Mouse (Mus musculus) thymus, postnatal 14 days (tissue): ENCODE data around the gene Exoc6b.
"Not testable (repeated sequence)": the region's sequence is repeated elsewhere in the genome, so short reads cannot be mapped to it uniquely, and the experiment has no call there.

Experiments
- DNase-seq: peaks from one replicate; pipeline ENCODE4 v3.0.0; 2021

Exoc6b gene

DNA sequence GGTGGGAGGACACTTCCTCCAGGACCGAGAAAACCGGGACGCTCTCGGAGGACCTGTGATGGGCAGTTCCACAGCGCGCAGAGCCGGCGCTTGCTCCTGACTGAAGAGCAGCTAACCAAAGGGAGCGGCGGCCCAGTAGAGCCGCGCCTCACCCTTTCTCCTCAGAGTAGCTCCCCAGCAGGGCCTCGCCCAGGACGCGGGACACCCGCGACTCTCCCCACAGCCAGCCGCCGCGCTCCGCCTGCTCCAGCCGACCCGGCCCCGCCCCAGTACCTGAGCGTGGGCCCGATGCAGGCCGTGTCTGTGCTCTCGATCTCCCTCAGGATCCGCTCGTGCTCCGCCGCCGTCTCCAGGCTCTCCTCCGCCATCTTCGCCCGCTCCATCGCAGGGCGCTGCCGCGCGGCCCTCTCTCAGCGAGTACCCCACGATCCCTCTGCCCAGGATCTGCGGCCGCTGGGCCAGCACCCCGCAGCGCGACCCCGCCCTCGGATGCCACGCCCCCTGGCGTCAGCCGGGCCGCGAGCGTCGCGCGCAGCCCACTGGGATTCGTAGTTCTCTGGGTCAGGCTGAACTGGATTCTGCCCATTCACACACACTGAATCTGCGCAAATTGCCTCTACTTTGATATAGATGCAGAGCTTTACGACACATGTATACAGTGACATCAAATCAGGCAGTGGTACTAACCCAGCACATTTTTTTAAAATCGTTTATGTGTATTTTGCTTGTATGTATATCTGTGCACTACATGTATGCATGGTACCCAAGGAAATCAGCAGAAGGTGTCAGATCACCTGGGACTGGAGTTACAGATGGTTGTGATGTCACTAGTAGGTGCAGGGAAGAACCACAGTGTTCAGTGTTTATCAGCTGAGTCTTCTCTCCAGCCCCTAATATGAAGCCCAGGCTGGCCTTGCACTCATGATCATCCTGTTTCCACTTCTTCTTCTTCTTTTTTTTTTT, at the start of gene Exoc6b:
Exoc6b (minus strand) TSS at position 491 of the 963 bp plus-strand sequence.
- peak; percentile 88 for DNase-seq

DNA sequence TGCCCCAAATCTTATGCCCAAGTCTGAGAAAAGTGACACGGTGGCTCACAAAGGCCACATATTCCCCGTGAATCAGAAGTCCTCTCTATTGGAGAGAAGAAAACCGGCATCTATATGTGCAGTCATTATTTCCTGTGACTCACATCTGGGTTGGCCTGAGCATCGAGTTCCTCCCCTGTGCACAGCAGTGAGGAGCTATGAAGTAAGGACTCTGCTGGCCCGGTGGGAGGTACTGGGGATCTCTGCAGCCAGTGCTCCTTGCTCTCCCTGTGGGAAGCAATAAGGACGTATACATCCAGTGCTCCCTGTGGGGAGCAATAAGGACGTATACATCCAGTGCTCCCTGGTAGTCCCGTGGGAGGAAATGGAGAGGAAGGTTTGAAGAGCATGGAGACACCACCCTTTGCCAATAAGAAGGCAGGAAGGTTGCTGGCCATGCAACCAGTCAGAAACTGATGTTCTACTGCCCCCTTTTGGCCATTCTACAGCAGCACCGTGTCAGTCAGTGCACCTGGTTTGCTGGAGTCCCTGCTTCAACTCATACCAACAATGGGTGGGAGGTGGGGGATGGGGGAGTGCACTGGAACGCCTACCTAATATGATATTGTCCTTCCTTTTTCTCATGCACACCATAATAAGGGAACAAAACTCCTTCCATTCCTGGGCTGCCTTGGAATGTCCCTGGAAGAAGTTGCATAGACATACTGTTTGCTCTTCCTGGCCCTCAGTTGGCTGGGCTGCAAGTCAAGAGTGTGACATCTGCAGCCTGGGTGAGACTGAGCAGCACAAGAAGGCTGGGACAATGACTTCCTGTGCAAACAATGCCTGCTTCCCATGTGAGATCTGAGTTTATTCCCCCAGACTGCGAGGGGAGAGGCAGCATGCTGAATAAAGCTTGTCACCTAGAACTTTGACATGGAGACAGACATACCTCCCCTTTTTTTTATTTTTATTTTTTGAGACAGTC, 48.5 kb upstream of the Exoc6b start:
- DNase-seq, result peak; percentile 70

DNA sequence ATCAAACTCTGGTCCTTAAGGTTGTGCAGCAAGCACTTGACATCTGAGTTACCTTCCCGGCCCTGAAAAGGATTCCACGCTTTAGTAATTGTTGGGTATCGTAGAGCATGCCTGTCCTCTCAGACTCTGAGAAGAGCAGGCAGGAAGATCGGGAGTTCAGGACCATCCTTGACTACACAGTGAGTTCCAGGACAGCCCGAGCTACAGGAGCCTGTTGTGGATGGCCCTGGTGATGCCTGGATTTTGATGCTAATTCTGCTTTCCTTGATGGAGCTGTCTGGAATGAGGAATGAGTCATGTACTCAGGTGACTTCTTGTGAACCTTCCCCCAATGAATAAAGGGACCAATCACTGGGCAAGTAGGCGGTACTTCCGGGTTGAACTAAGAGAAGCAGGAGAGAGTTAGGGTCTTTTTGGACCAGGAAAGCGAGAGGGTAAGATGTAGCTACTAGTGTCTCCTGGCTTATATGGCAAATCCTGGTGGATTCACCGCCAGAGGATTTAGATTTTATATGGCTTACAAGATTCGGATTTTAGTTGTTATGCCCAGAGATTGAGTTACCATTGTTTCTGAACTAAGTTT, 35.8 kb upstream of the Exoc6b start:
- no peak for DNase-seq

DNA sequence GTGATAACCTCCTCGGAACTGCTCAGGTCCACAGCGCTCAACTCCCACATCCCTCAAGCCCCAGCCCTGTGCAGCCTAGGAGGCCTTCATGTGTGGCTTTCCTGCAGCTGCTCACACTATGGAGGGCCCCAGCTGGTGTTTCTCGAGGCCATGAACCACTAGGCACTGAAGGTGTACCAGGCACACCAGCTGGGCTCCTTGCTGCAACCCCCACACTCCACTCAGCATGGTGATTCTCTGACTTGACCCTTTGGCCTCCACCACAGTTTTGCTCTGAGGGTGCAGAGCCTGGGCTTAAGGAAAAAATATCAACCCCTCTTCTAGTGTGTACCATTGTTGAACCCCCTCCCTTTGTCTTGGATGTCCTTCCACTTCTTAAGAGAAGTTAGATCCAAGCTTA, 34.0 kb upstream of the Exoc6b start:
- no peak for DNase-seq

DNA sequence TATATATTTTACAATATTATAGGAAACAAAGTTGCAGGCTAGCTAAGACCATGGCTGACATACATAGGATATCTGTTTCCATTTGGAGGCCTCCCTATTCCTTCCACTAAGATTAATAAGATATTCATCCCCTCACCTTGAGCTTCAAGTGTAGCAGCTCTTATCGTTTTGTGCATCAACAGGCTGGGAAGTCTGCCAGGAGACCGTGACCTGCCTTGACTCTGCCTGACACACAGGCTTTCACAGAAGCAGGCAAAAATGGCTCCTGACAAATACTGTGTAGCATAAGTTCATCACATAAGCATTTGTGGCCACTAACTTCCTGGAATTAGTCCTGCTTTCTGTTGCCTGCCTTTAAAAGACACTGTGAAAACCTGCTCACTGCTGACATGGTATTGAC, 27.1 kb upstream of the Exoc6b start:
- DNase-seq, result no peak

DNA sequence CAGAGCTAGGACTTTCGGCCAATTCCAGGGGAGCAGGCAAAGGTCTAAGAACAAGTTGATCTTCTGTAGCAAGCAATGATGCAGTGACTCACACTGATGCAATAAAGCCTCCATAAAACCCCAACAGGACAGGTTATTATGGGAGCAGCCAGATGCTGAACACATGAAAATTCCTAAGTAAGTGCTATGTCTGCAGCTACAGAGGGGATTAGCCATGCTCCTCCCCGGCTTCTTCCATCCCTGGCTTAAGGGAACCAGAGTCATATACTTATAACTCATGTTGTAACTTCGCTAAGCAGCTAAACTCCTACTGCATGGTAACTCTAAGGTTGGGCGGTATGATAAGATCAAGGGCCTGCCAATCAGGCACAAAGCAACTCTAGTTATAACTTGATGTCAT, 18.1 kb upstream of the Exoc6b start:
- no peak for DNase-seq

DNA sequence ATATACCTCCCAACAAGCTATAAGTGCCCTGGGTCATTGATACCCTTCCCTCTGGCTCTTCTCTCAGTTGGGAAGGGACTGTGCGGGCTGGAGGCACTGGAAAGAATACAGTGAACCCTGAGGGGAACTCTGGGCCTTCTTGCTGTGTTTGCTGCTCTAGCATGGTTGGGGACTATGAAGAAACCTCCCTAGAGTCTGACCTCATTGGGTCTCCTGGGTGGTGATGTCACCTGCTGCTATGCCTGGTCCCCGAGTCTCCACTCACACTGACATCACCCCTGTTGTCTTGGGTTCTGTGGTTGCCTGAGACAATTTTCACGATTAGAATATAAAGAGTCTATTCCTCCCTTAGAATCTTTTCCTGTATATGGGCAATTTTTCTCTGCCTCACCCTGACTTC, 17.3 kb upstream of the Exoc6b start:
- DNase-seq, result no peak

DNA sequence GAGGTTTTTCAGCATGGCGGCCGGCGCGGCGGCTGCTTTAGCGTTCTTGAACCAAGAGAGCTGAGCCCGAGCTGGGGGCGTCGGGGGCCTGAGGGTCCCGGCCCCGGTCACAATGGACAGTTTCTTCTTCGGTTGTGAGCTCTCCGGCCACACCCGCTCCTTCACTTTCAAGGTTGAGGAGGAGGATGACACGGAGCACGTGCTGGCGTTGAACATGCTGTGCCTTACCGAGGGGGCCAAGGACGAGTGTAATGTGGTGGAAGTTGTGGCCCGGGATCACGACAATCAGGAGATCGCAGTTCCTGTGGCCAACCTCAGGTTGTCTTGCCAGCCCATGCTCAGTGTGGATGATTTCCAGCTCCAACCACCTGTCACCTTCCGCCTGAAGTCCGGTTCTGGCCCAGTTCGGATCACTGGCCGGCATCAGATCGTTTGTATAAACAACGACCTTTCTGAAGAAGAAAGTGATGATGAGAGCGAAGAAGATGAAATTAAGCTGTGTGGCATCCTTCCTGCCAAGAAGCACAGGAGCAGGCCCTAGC, 6.9 kb upstream of the Exoc6b start:
- DNase-seq, result not testable (repeated sequence)

DNA sequence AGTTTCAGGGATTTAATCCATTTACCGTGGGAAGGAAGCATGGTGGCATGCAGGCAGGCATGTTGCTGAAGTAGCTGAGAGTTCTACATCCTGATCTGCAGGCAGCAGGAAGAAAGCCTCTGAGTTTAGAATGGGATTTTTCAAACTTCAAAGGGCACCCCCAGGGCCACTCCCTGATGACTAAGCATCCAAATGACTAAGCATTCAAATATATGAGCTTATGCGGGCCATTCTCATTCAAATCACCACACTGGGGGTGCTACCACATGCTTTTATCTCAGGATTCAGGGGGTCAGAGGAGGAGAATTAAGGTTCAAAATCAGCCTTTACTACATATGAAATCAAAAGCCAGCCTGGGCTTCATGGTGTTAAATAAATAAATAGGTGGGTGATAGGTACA, 5.7 kb upstream of the Exoc6b start:
- DNase-seq, result no peak

DNA sequence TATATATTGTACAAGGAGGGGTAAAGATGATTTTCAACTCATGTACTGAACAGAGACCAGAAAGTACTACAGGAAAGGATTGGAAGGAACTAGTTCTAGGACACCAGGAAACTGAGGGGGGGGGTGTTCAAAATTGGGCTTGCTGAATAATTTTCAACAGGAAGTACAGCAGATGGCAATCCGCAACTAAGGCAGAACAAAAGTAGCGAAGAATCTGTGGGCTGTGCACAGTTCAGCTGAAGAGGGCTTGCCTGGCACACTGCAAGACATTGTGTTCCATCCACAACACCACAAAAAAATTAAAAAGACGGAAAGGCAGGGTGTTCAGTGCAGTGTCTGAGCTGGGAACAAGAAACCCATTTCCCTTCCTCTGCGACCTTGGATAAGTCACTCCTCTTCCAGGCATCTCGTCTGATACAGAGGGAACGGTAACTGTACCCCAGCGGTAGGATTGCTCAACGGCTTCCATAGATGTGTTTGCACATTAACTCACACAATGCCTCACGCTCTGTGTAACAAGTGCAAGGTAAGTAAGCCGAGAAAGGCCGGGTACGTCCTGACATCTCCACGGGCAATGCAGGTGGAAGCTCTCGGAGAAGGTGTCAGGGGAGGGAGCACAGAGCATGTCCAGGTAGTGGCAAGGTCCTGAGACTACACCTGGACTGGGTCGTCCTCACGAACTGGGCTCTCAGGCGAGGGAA, 841 bp downstream of the Exoc6b start:
- DNase-seq, result peak; percentile 14

DNA sequence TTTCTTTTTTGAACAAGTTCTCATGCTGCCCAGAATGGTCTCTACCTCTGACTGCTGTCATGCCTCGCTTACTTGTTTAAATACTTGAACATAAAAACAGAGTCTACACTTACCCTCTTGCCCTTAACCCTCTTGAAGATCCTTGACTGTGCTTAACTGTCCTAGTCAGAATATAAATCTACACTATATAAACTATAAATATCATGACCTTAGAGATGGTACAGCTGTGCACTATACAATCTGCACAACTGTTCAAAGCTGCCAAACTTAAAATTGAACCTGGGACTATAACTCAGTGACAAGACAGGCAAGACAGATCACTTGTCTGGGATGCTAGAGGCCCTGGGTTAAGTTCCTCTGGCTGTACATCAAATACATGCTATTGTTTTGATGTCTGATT, 11.7 kb downstream of the Exoc6b start:
- DNase-seq, result no peak

DNA sequence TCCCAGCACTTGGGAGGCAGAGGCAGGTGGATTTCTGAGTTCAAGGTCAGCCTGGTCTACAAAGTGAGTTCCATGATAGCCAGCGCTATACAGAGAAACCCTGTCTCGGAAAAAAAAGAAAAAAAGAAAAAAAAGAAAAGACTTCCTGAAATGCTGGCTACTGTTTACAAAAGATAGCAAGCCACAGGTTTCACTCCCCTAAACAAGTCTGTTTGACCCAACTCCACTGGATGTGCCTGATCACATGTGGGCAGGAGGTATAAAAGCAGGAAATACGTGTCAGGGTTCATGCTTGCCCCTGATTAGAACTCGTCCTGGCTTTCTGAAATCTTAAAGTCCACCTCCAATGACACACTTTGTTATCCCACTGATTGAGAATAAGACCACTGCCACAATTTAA, 18.2 kb downstream of the Exoc6b start:
- no peak for DNase-seq

DNA sequence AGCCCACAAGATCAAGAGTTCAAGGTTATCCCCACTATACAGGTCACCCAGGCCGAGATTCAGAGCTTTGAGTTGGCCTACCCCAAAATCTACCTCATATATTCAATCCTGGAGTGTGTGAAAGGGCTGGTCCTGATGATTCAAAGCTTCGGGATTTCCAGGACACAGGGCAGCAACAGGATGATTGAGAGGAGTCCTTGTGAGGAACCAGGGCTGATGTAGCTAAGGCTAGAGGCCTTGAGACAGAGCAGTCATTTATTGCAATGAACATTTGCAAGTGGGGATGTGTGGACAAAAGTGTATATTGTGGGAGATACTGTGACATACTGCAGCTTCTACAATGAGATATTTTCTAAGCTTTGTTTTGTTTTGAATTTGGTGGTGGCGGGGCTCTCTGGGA, 22.8 kb downstream of the Exoc6b start:
- DNase-seq, result no peak

DNA sequence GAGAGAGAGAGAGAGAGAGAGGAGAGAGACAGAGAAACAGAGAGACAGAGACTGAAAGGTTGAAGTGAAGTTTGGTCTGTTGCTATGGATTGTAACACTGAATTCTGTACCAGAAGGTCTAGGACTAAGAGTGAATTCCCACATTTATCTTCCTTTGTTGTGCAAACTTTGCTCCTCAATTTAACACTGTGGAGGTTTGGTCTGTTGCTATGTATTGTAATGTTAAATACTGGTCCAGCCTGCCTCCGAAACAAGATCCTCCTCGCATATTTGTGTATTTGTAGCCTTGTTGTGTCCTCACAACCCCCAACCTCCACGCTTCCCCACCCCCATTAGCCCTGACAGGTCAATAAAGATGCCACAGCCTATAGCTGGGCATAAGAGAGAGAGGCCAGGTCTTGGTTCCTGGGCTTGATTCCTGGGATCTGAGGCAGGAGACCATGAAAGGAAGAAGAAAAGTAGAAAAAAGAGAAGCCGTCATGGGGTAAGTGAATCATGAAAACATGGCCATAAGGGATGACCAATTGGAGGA, 24.6 kb downstream of the Exoc6b start:
- no peak for DNase-seq

DNA sequence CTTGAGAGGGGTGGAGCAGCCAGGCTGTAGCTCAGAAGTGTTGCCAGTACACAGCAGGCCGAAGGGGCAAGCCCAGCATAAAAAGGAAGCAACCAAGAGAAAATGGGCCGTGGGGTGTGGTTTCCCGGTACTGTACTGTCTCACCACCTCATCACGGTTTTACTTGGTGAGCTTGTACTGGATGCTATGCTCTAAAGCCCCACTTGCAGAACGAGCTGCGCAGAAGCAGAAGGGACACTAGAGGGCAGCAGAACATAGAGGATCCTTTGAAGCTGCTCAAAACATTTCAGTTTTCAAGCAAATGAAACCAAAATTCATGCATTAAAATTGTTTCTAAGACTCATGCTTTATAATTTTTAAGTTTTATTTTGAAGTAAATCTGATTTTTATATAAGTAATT, 31.6 kb downstream of the Exoc6b start:
- DNase-seq, result peak; percentile 63

DNA sequence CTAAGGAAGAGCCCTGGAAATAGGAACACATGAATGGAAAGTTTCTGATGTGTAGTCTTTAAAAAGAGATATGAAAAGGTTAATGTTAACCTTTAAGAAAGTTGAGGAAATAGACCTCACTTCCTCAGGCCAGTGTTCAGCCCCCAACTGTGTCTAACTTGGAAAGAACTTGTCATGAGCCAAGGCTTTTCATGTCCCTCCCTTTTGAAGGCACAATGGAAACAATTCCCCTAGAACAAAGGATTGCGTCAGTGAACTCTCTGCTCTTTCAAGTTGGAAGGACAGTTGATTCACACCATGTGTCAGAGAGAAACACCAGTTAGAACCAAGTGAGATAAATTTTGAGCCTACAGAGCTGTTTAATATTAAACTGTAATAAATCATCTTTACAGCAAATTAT, 39.6 kb downstream of the Exoc6b start:
- no peak for DNase-seq

DNA sequence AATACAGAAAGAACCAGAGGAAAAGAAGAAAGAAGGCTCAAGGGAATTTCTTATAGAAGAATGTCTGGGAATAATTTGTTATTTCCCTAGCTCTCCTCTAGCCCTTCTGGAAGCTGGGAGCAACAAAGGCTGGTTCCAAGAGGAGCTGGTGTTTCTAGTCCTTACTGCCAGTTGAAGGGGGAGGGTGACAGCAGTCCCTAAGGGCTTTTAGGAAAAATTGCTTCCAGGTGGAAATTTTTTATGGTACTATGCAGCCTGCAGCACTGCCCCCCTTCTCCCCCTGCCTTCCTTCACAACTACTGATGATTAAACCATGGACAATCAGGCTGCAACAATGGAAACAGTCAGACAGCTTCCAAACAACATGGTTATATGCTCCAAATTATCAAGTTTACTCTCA, 44.9 kb downstream of the Exoc6b start:
- DNase-seq, result no peak

DNA sequence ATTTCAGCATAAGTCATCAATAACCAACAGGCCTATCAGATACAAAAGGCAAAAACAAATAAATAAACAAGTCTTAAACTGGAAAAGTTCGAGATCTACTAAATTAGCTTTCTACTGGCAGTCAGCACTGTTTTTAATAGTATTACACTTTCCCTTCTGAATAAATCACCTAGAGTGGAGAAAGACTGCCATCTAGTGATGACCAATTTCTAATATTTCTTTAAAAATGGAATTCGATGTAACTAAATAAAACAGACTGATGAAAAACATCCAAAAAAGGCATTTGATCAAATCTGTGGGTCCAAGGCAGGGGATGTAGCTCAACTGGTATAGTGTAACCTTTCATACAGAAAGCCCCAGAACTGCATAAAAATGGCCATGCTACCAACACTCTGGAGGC, 52.3 kb downstream of the Exoc6b start:
- no peak for DNase-seq

DNA sequence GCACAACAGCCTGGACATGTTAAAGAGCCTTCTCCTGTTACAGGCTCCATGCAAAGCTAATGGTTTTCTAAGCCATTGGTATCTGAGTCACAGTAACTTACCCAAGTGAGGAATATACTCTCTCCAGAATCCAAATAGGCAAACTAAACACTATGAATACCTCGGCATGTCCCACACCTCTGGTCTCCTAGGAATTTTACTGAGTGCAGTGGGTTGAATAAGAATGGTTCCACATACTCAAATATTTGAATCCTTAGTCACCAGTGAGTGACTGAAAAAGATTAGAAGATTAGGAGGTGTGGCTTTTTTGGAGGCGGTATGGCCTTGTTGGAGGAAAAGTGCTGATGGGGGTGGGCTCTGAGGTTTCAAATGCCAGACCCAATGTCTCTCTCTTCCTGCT, 55.4 kb downstream of the Exoc6b start:
- no peak for DNase-seq

DNA sequence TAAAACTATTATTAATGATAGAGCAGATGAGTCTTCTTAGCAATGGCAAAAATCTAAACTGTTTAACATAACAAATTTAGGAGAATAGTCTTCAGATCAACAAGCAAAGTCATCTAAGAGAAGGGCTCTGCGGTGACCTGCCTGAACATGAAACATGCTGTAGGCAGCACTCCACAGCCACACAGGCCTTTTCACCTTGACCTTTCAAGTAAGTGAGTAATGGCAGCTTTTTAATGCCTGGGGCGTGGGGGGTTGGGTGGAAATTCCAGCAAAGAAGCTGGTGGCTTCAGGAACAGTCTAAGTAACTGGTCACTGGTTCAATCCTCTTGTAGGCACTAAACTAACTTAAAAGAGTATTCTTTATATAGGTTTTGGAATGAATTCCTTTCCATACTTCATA, 58.9 kb downstream of the Exoc6b start:
- DNase-seq, result no peak

DNA sequence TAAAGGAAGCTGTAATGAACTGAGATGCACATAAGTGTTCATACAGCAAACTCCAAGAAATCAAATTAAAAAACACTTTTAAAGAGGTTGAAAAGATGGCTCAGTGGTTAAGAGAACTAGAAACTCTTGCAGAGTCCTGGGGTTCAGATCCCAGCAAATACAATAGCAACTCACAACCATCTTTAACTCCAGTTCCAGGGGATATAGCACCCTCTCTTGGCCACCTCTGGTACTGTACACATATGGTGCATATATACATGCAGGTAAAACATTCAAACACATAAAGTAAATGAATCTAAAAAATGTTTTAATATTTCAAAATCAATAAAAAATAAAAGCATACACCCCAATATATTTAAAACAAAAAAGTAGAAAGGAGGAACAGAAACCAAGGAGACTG, 73.9 kb downstream of the Exoc6b start:
- DNase-seq, result no peak

DNA sequence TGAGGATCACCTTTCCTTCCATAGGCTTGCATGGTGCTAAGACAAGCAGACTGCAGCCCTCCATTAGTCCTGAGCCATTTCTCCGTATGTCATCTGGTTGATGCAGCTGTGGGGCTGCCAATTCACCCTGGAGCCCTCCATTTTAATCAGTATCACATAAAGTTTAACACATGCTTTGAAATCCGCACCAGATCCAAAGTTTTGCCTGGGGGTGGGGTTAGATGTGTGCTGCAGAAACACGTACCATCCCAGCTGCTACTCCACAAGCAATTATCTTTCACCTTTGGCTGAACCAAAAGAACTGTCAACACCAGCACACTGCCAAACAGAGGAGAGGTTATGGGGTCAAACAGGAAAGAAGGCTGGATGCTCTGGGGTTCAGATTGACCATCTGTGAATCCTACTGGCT, 92.7 kb downstream of the Exoc6b start:
- DNase-seq, result no peak
